In genomic region chr7:123218620-123219019, GRCm38 (mm10) we compare ENCODE assay signal across 11 mouse cellular contexts. TPM values are rescaled to one million over a fixed set of nuclear protein-coding genes. Genes with fewer than 3 reads are reported as not detected.
DNase-seq lines count a peak whose midpoint lies in the region; ATAC-seq and TF ChIP-seq lines count a peak whose summit lies in the region.
"Had no signal": no experiment of that assay in that cellular context is flagged by ENCODE, and none has a peak within 500 bp of the region (broad histone marks: within the 10 kb centered on the region; RNA-seq: fewer than 3 reads in every experiment).

No protein-coding gene starts in this region.

- H3K4me1 ChIP-seq in forebrain, postnatal 0 days (ENCODE audit: insufficient read depth), result no peaks in the 10 kb centered on the region
- H3K4me1 ChIP-seq in forebrain, embryonic 16.5 days (replicated peaks; ENCODE audit: control insufficient read depth, insufficient read depth, low read length), result no peaks in the 10 kb centered on the region
- H3K4me1 ChIP-seq in hindbrain, embryonic 16.5 days (ENCODE audit: control insufficient read depth, insufficient read depth, low read depth, low read length), result peaks cover 2% of the 10 kb centered on the region; the same call in 1 of the 2 replicates
- peaks cover 14% of the 10 kb centered on the region; the same call in 1 of the 2 replicates for H3K4me1 ChIP-seq in midbrain, embryonic 12.5 days
- H3K4me1 ChIP-seq in heart, embryonic 10.5 days, result peaks cover 37% of the 10 kb centered on the region

- no peaks in the 10 kb centered on the region for H3K9me3 ChIP-seq in forebrain, postnatal 0 days (ENCODE audit: low read length)
- H3K9me3 ChIP-seq in forebrain, embryonic 16.5 days (ENCODE audit: control insufficient read depth, low read length), result no peaks in the 10 kb centered on the region
- no peaks in the 10 kb centered on the region for H3K9me3 ChIP-seq in hindbrain, embryonic 16.5 days (ENCODE audit: control insufficient read depth, low read length)
- H3K9me3 ChIP-seq in midbrain, embryonic 12.5 days, result no peaks in the 10 kb centered on the region
- no peaks in the 10 kb centered on the region for H3K9me3 ChIP-seq in heart, embryonic 10.5 days
- H3K9me3 ChIP-seq: heart, embryonic 13.5 days had no signal

- no peak for DNase-seq in forebrain, postnatal 0 days
- peak; percentile 50 for DNase-seq in R1 (ENCODE audit: low read depth, low spot score)
- DNase-seq in thymus, postnatal 14 days, result no peak
- DNase-seq in adrenal gland, adult 8-10 months, result no peak
- DNase-seq in heart, embryonic 10.5 days (ENCODE audit: low spot score), result no peak
- DNase-seq: kidney, postnatal 10 days had no signal

- no peak overlapping the region for H3K27ac ChIP-seq in forebrain, postnatal 0 days (ENCODE audit: low read depth, low read length)
- no peak overlapping the region for H3K27ac ChIP-seq in forebrain, embryonic 16.5 days (ENCODE audit: low read length)
- H3K27ac ChIP-seq in hindbrain, embryonic 16.5 days (ENCODE audit: low read depth, low read length), result peak overlapping the region; percentile 25; the same call in 1 of the 2 replicates
- H3K27ac ChIP-seq in midbrain, embryonic 12.5 days (replicated peaks), result 0 out of 2 replicates have a peak overlapping the region, but pooled peaks have one; percentile 46
- no peak overlapping the region for H3K27ac ChIP-seq in heart, embryonic 10.5 days
- H3K27ac ChIP-seq: heart, embryonic 13.5 days had no signal

- no peak overlapping the region for H3K4me2 ChIP-seq in forebrain, postnatal 0 days (ENCODE audit: low read depth)
- no peak overlapping the region for H3K4me2 ChIP-seq in forebrain, embryonic 16.5 days (ENCODE audit: low read length)
- H3K4me2 ChIP-seq in hindbrain, embryonic 16.5 days (ENCODE audit: low read length), result no peak overlapping the region
- H3K4me2 ChIP-seq in midbrain, embryonic 12.5 days (replicated peaks), result no peak overlapping the region
- H3K4me2 ChIP-seq: heart, embryonic 13.5 days had no signal

- H3K9ac ChIP-seq in forebrain, postnatal 0 days, result no peak overlapping the region
- no peak overlapping the region for H3K9ac ChIP-seq in forebrain, embryonic 16.5 days (replicated peaks; ENCODE audit: low read depth, low read length)
- no peak overlapping the region; the same call in 1 of the 2 replicates for H3K9ac ChIP-seq in hindbrain, embryonic 16.5 days (ENCODE audit: low read depth, low read length)
- H3K9ac ChIP-seq in midbrain, embryonic 12.5 days (replicated peaks), result no peak overlapping the region
- H3K9ac ChIP-seq: heart, embryonic 13.5 days had no signal

- no peak overlapping the region for H3K4me3 ChIP-seq in forebrain, postnatal 0 days (ENCODE audit: low read depth, low read length)
- no peak overlapping the region for H3K4me3 ChIP-seq in forebrain, embryonic 16.5 days (replicated peaks; ENCODE audit: low read length)
- H3K4me3 ChIP-seq in hindbrain, embryonic 16.5 days (ENCODE audit: low read length), result no peak overlapping the region
- H3K4me3 ChIP-seq in midbrain, embryonic 12.5 days, result no peak overlapping the region
- H3K4me3 ChIP-seq in heart, embryonic 10.5 days, result no peak overlapping the region
- H3K4me3 ChIP-seq: heart, embryonic 13.5 days; myocyte had no signal

- H3K36me3 ChIP-seq in forebrain, postnatal 0 days (ENCODE audit: insufficient read depth), result no peaks in the 10 kb centered on the region
- no peaks in the 10 kb centered on the region for H3K36me3 ChIP-seq in forebrain, embryonic 16.5 days (ENCODE audit: control insufficient read depth, insufficient read depth)
- H3K36me3 ChIP-seq in hindbrain, embryonic 16.5 days (ENCODE audit: control insufficient read depth, insufficient read depth, low read length), result no peaks in the 10 kb centered on the region
- H3K36me3 ChIP-seq in midbrain, embryonic 12.5 days, result no peaks in the 10 kb centered on the region
- H3K36me3 ChIP-seq in heart, embryonic 10.5 days, result no peaks in the 10 kb centered on the region
- H3K36me3 ChIP-seq: heart, embryonic 13.5 days had no signal

- ATAC-seq in forebrain, postnatal 0 days, result peak; percentile 78
- no peak for ATAC-seq in forebrain, embryonic 16.5 days
- peak; percentile 93 for ATAC-seq in hindbrain, embryonic 16.5 days
- ATAC-seq in midbrain, embryonic 12.5 days (ENCODE audit: low FRiP score, low read depth), result peak; percentile 34; the same call in 1 of the 2 replicates

- H3K27me3 ChIP-seq in forebrain, postnatal 0 days (ENCODE audit: insufficient read depth, low read length), result no peaks in the 10 kb centered on the region
- no peaks in the 10 kb centered on the region for H3K27me3 ChIP-seq in forebrain, embryonic 16.5 days (replicated peaks; ENCODE audit: control insufficient read depth, insufficient read depth, low read length)
- H3K27me3 ChIP-seq in hindbrain, embryonic 16.5 days (replicated peaks; ENCODE audit: control insufficient read depth, insufficient read depth, low read length), result no peaks in the 10 kb centered on the region
- H3K27me3 ChIP-seq in midbrain, embryonic 12.5 days, result no peaks in the 10 kb centered on the region
- H3K27me3 ChIP-seq in heart, embryonic 10.5 days (ENCODE audit: insufficient read depth, poor library complexity, severe bottlenecking), result 0 out of 2 replicates have a peak, but pooled peaks cover 5% of the 10 kb centered on the region
- H3K27me3 ChIP-seq: heart, embryonic 13.5 days had no signal

- 21% methylated on average over 6 of the region's 6 CpGs for WGBS in forebrain, postnatal 0 days
- 17% methylated on average over 6 of the region's 6 CpGs for WGBS in forebrain, embryonic 16.5 days
- WGBS in hindbrain, embryonic 16.5 days, result 19% methylated on average over 6 of the region's 6 CpGs
- WGBS in midbrain, embryonic 12.5 days, result 16% methylated on average over 6 of the region's 6 CpGs
- WGBS in heart, embryonic 10.5 days, result 46% methylated on average over 6 of the region's 6 CpGs

- no peak for TF ChIP-seq CTCF in forebrain, postnatal 0 days (IDR thresholded peaks at IDR 0.05; ENCODE audit: low read depth)

RNA-seq across cellular contexts. Expression of gene Slc5a11, which starts 4.0 kb away (rescaled TPM):
- 0.23 and 0.29 TPM in 2 replicates for total RNA-seq in forebrain, postnatal 0 days (2014; rRNA removed)
- polyA plus RNA-seq in forebrain, postnatal 0 days (2015; fragmentation: Nextera tagmentation; extraction: Ambion mirVana), result 0.15 and 0.17 TPM in 2 replicates
- 0.30 and 0.75 TPM in 2 replicates for polyA plus RNA-seq in forebrain, embryonic 16.5 days (2015; fragmentation: Nextera tagmentation; extraction: Ambion mirVana)
- polyA plus RNA-seq in hindbrain, embryonic 16.5 days (2015; fragmentation: Nextera tagmentation; extraction: Ambion mirVana), result 0.32 and 0.50 TPM in 2 replicates
- 0.09 TPM in 1 of 2 replicates, not detected in the other for polyA plus RNA-seq in midbrain, embryonic 12.5 days (2016; fragmentation: Nextera tagmentation; extraction: Ambion mirVana)
- under 1 TPM in 1 of 4 experiments, not detected in 3; 0.13 TPM for total RNA-seq in adrenal gland, adult 8-10 months (2022)
- 0.28 and 0.50 TPM in 2 replicates for polyA plus RNA-seq in heart, embryonic 10.5 days (2016; fragmentation: Nextera tagmentation; extraction: Ambion mirVana)
- polyA plus RNA-seq: myocyte had no signal

Comparison
In these comparisons a context has a peak if more than half of its experiments do, and no peak if none do; other contexts are left out.
1. H3K27ac ChIP-seq: peak in hindbrain, embryonic 16.5 days (single experiment) and midbrain, embryonic 12.5 days (single experiment); none in forebrain, postnatal 0 days (single experiment), forebrain, embryonic 16.5 days (single experiment) and heart, embryonic 10.5 days (single experiment).